Mouse (Mus musculus) heart, embryonic 16.5 days (tissue): ENCODE results near the gene Inpp5a. TPM values are rescaled to one million over a fixed set of nuclear protein-coding genes. Genes with fewer than 3 reads are reported as not detected.

Source experiments
- ATAC-seq: fragments of 200-750 bp; cut with Nextera tagmentation; replicated peaks from 2 replicates; pipeline ENCODE4 v1.8.0; 2017; ENCODE audit warnings: moderate number of reproducible peaks; ENCODE audit not compliant: insufficient read depth, low FRiP score; ENCODE audit errors: extremely low read depth
- H3K27ac ChIP-seq: fragments of 300-500 bp; sonication (generic); 2 replicates; pipeline ENCODE4 v1.5.1; 2014; ENCODE audit warnings: mild to moderate bottlenecking, low read length, control low read depth, moderate library complexity
- H3K27me3 ChIP-seq: fragments of 300-500 bp; sonication (generic); 2 replicates; pipeline ENCODE4 v1.6.1; 2014; ENCODE audit warnings: low read length, mixed read lengths; ENCODE audit not compliant: control insufficient read depth, insufficient read depth
- H3K36me3 ChIP-seq: fragments of 300-500 bp; sonication (generic); 2 replicates; pipeline ENCODE4 v1.6.1; 2014; ENCODE audit not compliant: control insufficient read depth, insufficient read depth
- H3K4me1 ChIP-seq: fragments of 300-500 bp; sonication (generic); 2 replicates; pipeline ENCODE4 v1.6.1; 2014; ENCODE audit warnings: low read length, mixed read lengths; ENCODE audit not compliant: control insufficient read depth, insufficient read depth
- H3K4me2 ChIP-seq: fragments of 300-500 bp; sonication (generic); 2 replicates; pipeline ENCODE4 v1.6.1; 2014; ENCODE audit warnings: low read depth, mild to moderate bottlenecking, control low read depth, low read length
- H3K4me3 ChIP-seq: fragments of 300-500 bp; sonication (generic); 2 replicates; pipeline ENCODE4 v1.5.1; 2014; ENCODE audit warnings: mild to moderate bottlenecking, control low read depth, low read length
- H3K9ac ChIP-seq: fragments of 300-500 bp; sonication (generic); 2 replicates; pipeline ENCODE4 v1.6.1; 2014; ENCODE audit warnings: low read length, control low read depth
- H3K9me3 ChIP-seq: fragments of 300-500 bp; sonication (generic); replicated peaks from 2 replicates; pipeline ENCODE4 v1.6.1; 2016; ENCODE audit warnings: low read length; ENCODE audit not compliant: control insufficient read depth
- WGBS: fragments of 180-500 bp; shearing (Covaris S2); extraction: QIAGEN DNeasy Blood & Tissue Kit; methylation state at CpG from one replicate; pipeline ENCODE4 v1.1.7; 2014; 5-methylcytosine and 5-hydroxymethylcytosine counted together
- polyA plus RNA-seq: library from polyadenylated mRNA; unstranded; fragments of >200 nt; fragmentation: Nextera tagmentation; extraction: Ambion mirVana; gene quantifications from 2 replicates; pipeline ENCODE4 v1.2.1, GENCODE M21; 2015

Gene Inpp5a
- polyA plus RNA-seq, 1 experiment from 2014 or later, result 47.4 TPM

DNA sequence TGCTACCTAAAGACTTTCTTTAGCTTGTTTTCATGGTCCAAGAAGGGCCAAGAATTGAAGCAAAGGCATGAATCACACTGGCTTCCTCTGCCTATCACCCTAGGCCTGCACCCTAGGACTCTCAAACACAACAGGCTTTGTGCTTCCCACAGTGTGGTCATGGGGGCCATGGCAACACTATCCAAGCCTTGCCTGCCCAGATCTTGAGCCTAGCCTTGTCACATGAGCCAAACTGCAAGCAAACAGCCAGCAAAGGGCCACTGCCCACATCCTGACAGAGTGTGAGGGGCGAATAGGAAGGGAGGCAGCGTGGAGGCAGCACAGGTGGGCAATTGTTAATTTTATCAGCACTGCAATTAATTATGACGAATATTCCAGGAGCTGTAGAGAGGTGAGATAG, 183.8 kb downstream of the Inpp5a start:
- 77% methylated on average over 3 of the region's 3 CpGs for WGBS
- H3K4me3 ChIP-seq, result no peak overlapping the region
- peaks cover 15% of the 10 kb centered on the region for H3K36me3 ChIP-seq
- no peak overlapping the region for H3K9ac ChIP-seq
- no peak overlapping the region for H3K27ac ChIP-seq
- H3K4me2 ChIP-seq, result no peak overlapping the region
- no peaks in the 10 kb centered on the region for H3K9me3 ChIP-seq
- no peak for ATAC-seq
- H3K4me1 ChIP-seq, result no peaks in the 10 kb centered on the region
- 0 out of 2 replicates have a peak, but pooled peaks cover under 1% of the 10 kb centered on the region for H3K27me3 ChIP-seq

DNA sequence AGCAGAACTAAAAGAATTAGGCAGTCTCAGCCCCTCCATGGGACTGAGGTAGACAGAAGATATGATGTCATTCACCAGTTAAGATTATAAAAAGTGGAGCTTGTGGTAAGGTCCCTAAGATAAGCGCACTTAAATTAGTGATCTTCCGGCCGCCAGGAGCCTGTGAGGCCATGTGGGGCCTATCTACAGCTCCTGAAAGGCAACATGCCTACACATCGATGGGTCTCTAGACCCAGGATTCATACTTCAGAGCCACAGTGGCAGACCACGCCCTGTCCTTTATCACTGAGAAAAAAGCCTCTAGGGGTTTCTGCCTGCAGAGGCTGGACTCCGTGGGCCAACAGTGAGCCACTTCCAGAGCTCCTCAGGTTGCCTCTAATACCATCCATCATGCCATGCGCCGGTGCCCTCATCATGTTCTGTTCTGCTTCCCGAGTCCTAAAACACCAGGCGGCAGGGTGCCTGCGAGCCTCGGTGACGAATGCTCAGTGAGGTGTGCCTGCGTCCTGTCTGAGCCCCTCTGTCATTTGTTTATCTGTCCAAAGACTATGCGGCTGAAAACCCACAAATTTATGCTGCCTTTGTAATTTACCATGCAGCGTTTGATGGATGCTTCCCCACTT, 187.3 kb downstream of the Inpp5a start:
- Histone ChIP-seq H3K27ac (no peak overlapping the region), H3K27me3 (peaks cover 30% of the 10 kb centered on the region), H3K36me3 (peaks cover 28% of the 10 kb centered on the region), H3K4me3 (no peak overlapping the region), H3K4me2 (no peak overlapping the region), H3K9ac (no peak overlapping the region), H3K4me1 (peaks cover 3% of the 10 kb centered on the region; the same call in 1 of the 2 replicates), H3K9me3 (no peaks in the 10 kb centered on the region)
- WGBS, result 77% methylated on average over 16 of the region's 16 CpGs
- no peak for ATAC-seq

DNA sequence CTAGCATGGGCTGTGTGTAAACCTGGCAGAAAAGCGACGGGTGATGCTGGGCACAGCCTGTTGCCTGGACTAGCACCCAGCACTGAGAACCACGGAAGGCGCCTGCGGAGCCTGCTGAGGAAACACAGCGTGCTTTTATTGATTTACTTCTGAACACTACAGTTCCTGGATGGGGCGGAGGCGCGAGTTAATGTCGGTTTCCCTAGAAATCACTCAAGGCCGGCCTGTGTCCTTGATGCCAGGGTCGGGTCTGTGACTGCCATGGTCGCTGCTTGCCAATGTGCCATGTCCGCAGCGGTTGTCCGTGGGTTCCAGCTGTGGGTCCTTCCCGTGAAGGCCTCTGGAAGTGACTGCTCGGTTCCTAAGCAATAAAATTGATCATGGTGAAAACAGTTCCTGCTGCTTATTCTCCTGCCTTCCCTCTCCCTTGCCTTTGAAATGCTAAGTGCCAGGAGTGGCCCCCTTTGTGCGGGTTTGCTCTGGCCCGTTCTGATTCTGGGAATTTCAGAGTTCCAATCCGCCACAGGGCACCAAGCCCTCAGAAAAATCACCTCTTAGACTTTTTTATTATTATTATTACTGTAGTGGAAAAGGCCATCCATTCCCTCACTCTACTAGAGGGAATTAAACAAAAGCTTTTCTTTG, 190.5 kb downstream of the Inpp5a start:
- peaks cover 26% of the 10 kb centered on the region for H3K36me3 ChIP-seq
- no peak overlapping the region for H3K9ac ChIP-seq
- no peak overlapping the region for H3K4me3 ChIP-seq
- no peak for ATAC-seq
- H3K27me3 ChIP-seq, result peaks cover 62% of the 10 kb centered on the region
- H3K4me2 ChIP-seq, result no peak overlapping the region
- H3K4me1 ChIP-seq, result peaks cover 19% of the 10 kb centered on the region; the same call in 1 of the 2 replicates
- no peaks in the 10 kb centered on the region for H3K9me3 ChIP-seq
- H3K27ac ChIP-seq, result no peak overlapping the region
- 87% methylated on average over 21 of the region's 21 CpGs for WGBS

DNA sequence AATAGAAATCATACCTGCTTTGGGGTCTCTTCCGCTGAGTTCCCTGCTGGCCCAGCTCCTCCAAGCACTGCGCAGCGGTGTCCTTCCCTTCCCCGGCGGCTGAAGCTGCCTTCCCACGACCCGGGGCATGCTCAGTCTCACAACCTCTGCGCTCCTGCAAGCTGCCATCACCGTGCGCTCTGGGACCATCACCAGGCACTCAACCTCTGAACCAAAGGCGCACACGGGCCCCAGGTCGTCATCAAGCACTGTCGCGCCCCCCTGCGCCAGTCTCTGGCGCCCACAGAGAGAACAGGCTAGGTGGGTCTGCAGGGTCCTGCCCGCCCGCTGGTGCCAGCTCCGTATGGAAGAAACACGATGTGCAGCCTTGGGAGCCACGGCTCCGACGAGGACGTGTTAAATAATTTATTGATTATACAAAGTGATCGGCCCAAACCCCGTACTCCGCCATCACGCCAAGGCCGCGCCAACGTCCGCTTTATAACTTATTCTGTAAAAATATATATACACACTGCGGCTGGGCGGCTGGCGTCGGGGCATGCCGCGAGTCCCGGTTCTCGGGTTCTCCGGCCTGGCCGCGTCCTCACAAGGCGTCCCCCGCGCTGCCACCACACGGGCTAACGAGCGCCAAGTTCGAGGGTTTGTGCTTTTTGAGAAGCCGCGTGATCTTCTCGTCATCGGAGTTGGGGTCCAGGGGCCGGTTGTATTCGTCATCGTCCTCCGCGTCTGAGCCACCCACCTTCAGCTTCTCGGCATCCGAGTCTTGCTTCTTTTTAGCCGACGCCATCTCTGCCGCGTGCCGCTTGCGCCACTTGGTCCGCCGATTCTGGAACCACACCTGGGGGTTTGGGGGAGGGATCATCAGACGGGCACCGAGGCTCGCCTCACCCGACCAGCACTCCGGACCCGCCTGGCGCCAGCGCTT, 192.2 kb downstream of the Inpp5a start:
- peak overlapping the region; percentile 49 for H3K4me3 ChIP-seq
- no peaks in the 10 kb centered on the region for H3K9me3 ChIP-seq
- peak overlapping the region; percentile 71 for H3K4me2 ChIP-seq
- H3K36me3 ChIP-seq, result peaks cover 15% of the 10 kb centered on the region
- H3K9ac ChIP-seq, result no peak overlapping the region
- WGBS, result 4% methylated on average over 78 of the region's 78 CpGs
- H3K4me1 ChIP-seq, result peaks cover 22% of the 10 kb centered on the region; the same call in 1 of the 2 replicates
- H3K27ac ChIP-seq, result no peak overlapping the region
- peaks cover 77% of the 10 kb centered on the region for H3K27me3 ChIP-seq
- ATAC-seq, result peak; percentile 11; the same call in 1 of the 2 replicates

DNA sequence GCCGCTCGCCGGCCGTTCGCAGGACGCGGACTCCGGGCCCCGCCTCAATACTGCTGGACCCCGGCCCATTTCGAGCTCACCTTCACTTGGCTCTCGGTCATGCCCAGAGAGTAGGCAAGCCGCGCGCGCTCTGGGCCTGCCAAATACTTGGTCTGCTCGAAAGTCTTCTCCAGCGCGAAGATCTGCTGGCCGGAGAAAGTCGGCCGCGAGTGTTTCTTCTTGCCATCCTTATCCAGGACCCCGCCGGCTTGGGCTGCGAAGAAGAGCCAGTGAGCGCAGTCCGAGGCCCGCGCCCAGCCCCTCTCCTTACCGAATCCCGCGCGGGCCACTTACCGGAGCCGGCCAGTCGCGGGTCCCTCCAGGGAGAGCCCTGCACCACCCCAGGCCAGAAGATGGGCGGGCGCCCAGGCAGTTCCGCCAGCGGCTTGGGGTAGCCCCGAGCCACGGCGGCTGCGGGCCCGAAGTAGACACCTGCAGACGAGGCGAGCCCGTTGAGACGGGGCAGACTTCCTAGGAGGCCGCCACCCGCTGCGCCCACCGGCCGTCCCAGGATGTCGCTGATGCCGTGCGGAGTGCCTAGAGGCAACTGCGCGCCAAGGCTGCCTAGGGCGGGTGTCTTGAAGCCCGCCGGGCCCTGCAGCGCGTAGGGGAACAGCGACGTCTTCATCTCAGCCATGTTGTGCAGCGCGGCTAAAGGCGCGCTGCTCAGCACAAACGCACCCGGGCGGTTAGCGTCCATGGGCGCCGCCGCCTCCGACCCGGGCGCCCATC, 193.1 kb downstream of the Inpp5a start:
- H3K4me1 ChIP-seq, result peaks cover 22% of the 10 kb centered on the region; the same call in 1 of the 2 replicates
- peak overlapping the region; percentile 49 for H3K4me3 ChIP-seq
- peaks cover 15% of the 10 kb centered on the region for H3K36me3 ChIP-seq
- H3K27me3 ChIP-seq, result peaks cover 85% of the 10 kb centered on the region
- H3K27ac ChIP-seq, result no peak overlapping the region
- peak overlapping the region; percentile 71 for H3K4me2 ChIP-seq
- WGBS, result under 1% methylated on average over 82 of the region's 82 CpGs
- ATAC-seq, result no peak; the same call in 1 of the 2 replicates
- H3K9me3 ChIP-seq, result no peaks in the 10 kb centered on the region
- H3K9ac ChIP-seq, result peak overlapping the region; percentile 16; the same call in 1 of the 2 replicates

DNA sequence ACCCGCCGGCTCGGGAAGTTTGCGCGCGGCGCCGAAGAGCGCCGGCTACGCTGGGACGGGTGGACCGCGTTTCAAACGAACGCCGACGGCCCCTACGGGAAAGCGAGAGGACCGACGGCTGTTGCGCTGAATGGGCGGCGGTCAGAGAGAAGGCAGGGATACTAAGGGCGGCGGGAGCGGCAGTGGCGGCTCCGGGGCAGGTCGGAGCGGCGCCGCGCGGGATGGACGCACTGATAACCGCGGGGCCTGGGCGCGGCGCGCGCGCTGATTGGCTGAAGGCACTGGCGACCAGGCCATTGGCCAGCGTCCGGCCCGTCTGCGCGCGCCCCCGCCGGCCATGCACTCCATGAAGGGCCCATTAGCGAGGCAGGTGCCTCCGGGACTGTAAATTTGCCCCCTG, 193.7 kb downstream of the Inpp5a start, which contains the start of gene Nkx6-2:
Gene Nkx6-2, minus strand, starts transcription at position 203 of the 400 bp plus-strand sequence.
- ATAC-seq, result no peak; the same call in 1 of the 2 replicates
- Histone ChIP-seq H3K27ac (no peak within 1 kb of the TSS), H3K36me3 (peaks cover 15% of the 10 kb centered on the region), H3K9me3 (no peaks in the 10 kb centered on the region), H3K4me3 (peak within 1 kb of the TSS; percentile 49), H3K4me2 (peak within 1 kb of the TSS; percentile 71), H3K4me1 (peaks cover 22% of the 10 kb centered on the region; the same call in 1 of the 2 replicates), H3K27me3 (peaks cover 91% of the 10 kb centered on the region), H3K9ac (peak within 1 kb of the TSS; percentile 16; the same call in 1 of the 2 replicates)
- WGBS, result under 1% methylated on average over 56 of the region's 56 CpGs

DNA sequence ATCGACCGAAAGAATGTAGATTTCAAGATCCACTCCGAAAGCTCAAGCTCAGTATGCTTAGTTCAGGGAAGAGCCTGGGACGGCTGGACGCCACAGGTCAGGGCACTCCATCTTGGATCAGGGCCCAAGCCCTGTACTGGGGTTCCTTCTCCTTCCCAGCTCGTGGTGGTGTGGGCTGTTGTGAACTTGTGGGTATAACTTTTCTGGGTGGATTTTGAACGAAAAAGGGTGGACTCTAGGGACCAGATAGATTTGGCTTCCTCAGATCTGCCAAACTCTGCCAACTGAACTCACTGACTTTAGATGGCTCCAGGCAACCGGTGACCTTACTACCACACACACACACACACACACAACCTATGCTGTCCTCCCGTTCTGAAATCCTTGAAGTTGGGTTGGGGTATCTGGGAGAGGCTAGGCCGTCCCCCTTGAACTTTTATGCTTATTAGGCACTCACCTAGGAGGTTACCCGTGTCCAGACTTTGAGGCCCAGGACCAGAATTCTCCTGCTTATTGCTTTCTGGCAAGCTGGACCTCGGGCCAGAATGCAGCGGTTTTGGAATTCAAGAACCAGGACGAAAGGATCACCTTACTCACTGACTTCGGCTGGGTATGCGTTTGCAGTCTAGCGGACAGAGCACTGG, 194.3 kb downstream of the Inpp5a start:
- no peak overlapping the region for H3K4me2 ChIP-seq
- no peak overlapping the region for H3K9ac ChIP-seq
- H3K27ac ChIP-seq, result no peak overlapping the region
- peak overlapping the region; percentile 49; the same call in 1 of the 2 replicates for H3K4me3 ChIP-seq
- WGBS, result 22% methylated on average over 17 of the region's 17 CpGs
- peaks cover 22% of the 10 kb centered on the region; the same call in 1 of the 2 replicates for H3K4me1 ChIP-seq
- ATAC-seq, result no peak
- H3K27me3 ChIP-seq, result peaks cover 93% of the 10 kb centered on the region
- H3K9me3 ChIP-seq, result no peaks in the 10 kb centered on the region
- peaks cover 12% of the 10 kb centered on the region for H3K36me3 ChIP-seq
